In the genomic region with DNA sequence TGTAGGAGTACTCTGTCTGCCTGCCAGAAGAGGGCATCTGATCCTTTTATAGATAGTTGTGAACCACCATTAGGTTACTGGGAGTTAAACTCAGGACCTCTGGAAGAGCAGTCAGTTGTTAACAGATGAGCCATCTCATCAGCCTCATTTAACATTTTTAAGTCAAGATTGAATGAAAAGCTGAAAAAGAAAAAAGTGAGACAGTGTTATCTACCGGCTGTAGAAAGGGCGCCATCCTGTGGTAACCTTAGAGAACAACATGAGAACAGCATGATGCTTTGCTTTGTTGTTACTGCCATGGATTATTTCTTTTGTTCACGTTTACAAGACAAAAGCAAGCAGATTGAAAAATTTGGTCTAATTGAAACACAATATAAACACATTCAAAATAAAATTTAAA, we compare ENCODE assay signal across 14 mouse cellular contexts. TPM values are rescaled to one million over a fixed set of nuclear protein-coding genes. Genes with fewer than 3 reads are reported as not detected.
DNase-seq lines count a peak whose midpoint lies in the region; TF ChIP-seq lines count a peak whose summit lies in the region.
"Had no signal": no experiment of that assay in that cellular context is flagged by ENCODE, and none has a peak within 500 bp of the region (broad histone marks: within the 10 kb centered on the region; RNA-seq: fewer than 3 reads in every experiment).

No protein-coding gene starts in this region.

- TF ChIP-seq CTCF in left cerebral cortex, adult 2 months (IDR thresholded peaks at IDR 0.05) = peak; percentile 51

- no peak for DNase-seq in left cerebral cortex, adult 2 months (ENCODE audit: extremely low spot score in 1 of 2, low spot score in 2 of 2)
- no peak for DNase-seq in left cerebral cortex, postnatal 14 days (ENCODE audit: low spot score in 2 of 2)
- DNase-seq in 416B (ENCODE audit: low read depth) = peak; percentile 57
- peak; percentile 28 to 36 for DNase-seq in B cell, adult 2 months
- DNase-seq in c-Kit-positive CD71-positive TER-119-positive erythroid progenitor cells, embryonic 14.5 days (ENCODE audit: low spot score) = peak; percentile 27
- DNase-seq in adrenal gland, postnatal 4 days (ENCODE audit: low spot score in 2 of 2) = no peak
- DNase-seq in adrenal gland, postnatal 25 days = no peak
- DNase-seq: heart, adult 11 months; left cerebral cortex, postnatal 4 days; right cerebral cortex, postnatal 14 days had no signal

- no peak overlapping the region for H3K27ac ChIP-seq in left cerebral cortex, adult 2 months
- H3K27ac ChIP-seq: embryonic facial prominence, embryonic 13.5 days; hindbrain, embryonic 13.5 days; macrophage; neural tube, embryonic 12.5 days had no signal

- intact Hi-C loops in left cerebral cortex, adult 2 months (cut with DNase I) = no loop called here
- intact Hi-C loops in left cerebral cortex, postnatal 14 days (cut with DNase I) = no loop called here

- no peak overlapping the region for H3K4me3 ChIP-seq in left cerebral cortex, adult 2 months
- H3K4me3 ChIP-seq: embryonic facial prominence, embryonic 13.5 days; hindbrain, embryonic 13.5 days; neural tube, embryonic 12.5 days had no signal

RNA-seq across cellular contexts. Expression of gene Vps8, which starts 10.6 kb away (rescaled TPM):
- 10 to 100 TPM; 56.7 to 56.8 TPM for total RNA-seq in left cerebral cortex, adult 2 months (2021)
- 10 to 100 TPM; 52.3 to 53.1 TPM for total RNA-seq in left cerebral cortex, postnatal 14 days (2021)
- total RNA-seq in adrenal gland, postnatal 4 days (2021) = 10 to 100 TPM; 24.5 to 26.1 TPM
- 24.2 and 24.5 TPM in 2 replicates for total RNA-seq in adrenal gland, postnatal 25 days (2021)

Comparison
In these comparisons a context has a peak if more than half of its experiments do, and no peak if none do; other contexts are left out.
1. DNase-seq: peak in 416B (single experiment), B cell, adult 2 months (2 of 2) and c-Kit-positive CD71-positive TER-119-positive erythroid progenitor cells, embryonic 14.5 days (single experiment); none in left cerebral cortex, adult 2 months (0 of 2), left cerebral cortex, postnatal 14 days (0 of 2), adrenal gland, postnatal 4 days (0 of 2) and adrenal gland, postnatal 25 days (single experiment).